Mouse (Mus musculus) cerebellum, adult 2 months (tissue): Measurements from ENCODE around the gene Ext2. TPM values are rescaled to one million over a fixed set of nuclear protein-coding genes. Genes with fewer than 3 reads are reported as not detected.

Source experiments
- DNase-seq, 2 experiments: peaks; one replicate each; pipeline ENCODE4 v3.0.0; 2021
- H3K27ac ChIP-seq: fragments of 200-500 bp; 2 replicates; pipeline ENCODE4 v1.5.1; 2012; ENCODE audit warnings: low read length, control low read depth, inconsistent platforms; ENCODE audit not compliant: insufficient read depth
- H3K27me3 ChIP-seq: fragments of 200-500 bp; 2 replicates; pipeline ENCODE4 v1.6.1; 2012; ENCODE audit warnings: inconsistent platforms, mild to moderate bottlenecking, low read length, moderate library complexity; ENCODE audit not compliant: control insufficient read depth, insufficient read depth
- H3K4me1 ChIP-seq: fragments of 200-500 bp; 2 replicates; pipeline ENCODE4 v1.6.1; 2011; ENCODE audit warnings: low read length; ENCODE audit not compliant: control insufficient read depth, insufficient read depth
- H3K4me3 ChIP-seq: fragments of 200-500 bp; replicated peaks from 2 replicates; pipeline ENCODE3; 2011; ENCODE audit warnings: mild to moderate bottlenecking, low read depth, low read length, control low read depth; ENCODE audit not compliant: insufficient read depth
- CTCF ChIP-seq: fragments of 200-500 bp; IDR thresholded peaks from 2 replicates; pipeline ENCODE4 v1.5.1; 2011; ENCODE audit warnings: low read depth, mild to moderate bottlenecking, control low read depth, low read length, moderate library complexity, borderline replicate concordance; ENCODE audit not compliant: insufficient read depth
- POLR2A ChIP-seq: fragments of 200-500 bp; IDR thresholded peaks from 2 replicates; pipeline ENCODE4 v1.6.1; 2011; ENCODE audit warnings: low read length, control low read depth, borderline replicate concordance; ENCODE audit not compliant: insufficient read depth
- WGBS: fragments of 180-500 bp; shearing (Covaris S2); methylation state at CpG from one replicate; pipeline ENCODE4 v1.1.7; 2018; 5-methylcytosine and 5-hydroxymethylcytosine counted together
- polyA plus RNA-seq: library from polyadenylated mRNA; depleted of rRNA; stranded (reverse); fragments of >200 nt; gene quantifications from 2 replicates; pipeline ENCODE4 v1.2.3, GENCODE M21; 2012; rRNA removed

Gene Ext2
- polyA plus RNA-seq, 1 experiment, result 40.1 TPM

- Histone ChIP-seq H3K4me1 (no peaks in the 10 kb centered on the region; the same call in 1 of the 2 replicates), H3K27me3 (no peaks in the 10 kb centered on the region), H3K4me3 (no peak overlapping the region), H3K27ac (no peak overlapping the region)
- no peak for DNase-seq
- TF ChIP-seq POLR2A (no peak), CTCF (no peak)
- WGBS, result 82% methylated on average over 27 of the region's 27 CpGs
Observed at GRCm38 (mm10) chr2:93615845-93616689, 206.3 kb downstream of the Ext2 start.

- no peak for DNase-seq
- no peaks in the 10 kb centered on the region; the same call in 1 of the 2 replicates for H3K4me1 ChIP-seq
- H3K27ac ChIP-seq, result no peak overlapping the region
- no peak overlapping the region for H3K4me3 ChIP-seq
- TF ChIP-seq CTCF (no peak), POLR2A (no peak)
- WGBS, result 86% methylated on average over 7 of the region's 7 CpGs
- H3K27me3 ChIP-seq, result no peaks in the 10 kb centered on the region
Observed at GRCm38 (mm10) chr2:93613020-93613419, 209.3 kb downstream of the Ext2 start.

Other genes with a start within 250 kb of the Ext2 start
- gene Alx4, start 180.2 kb downstream of the Ext2 start, polyA plus RNA-seq, result 0.46 and 0.79 TPM in 2 replicates
- gene Accs, start 27.4 kb upstream of the Ext2 start, polyA plus RNA-seq, result 10.6 and 12.8 TPM in 2 replicates
- 0.72 and 1.1 TPM in 2 replicates for gene Accsl, start 46.6 kb upstream of the Ext2 start, polyA plus RNA-seq
- gene Gm13889, start 134.6 kb upstream of the Ext2 start, polyA plus RNA-seq, result 47.8 and 49.0 TPM in 2 replicates
- 0.26 and 0.57 TPM in 2 replicates for gene Gm27027, start 173.8 kb upstream of the Ext2 start, polyA plus RNA-seq
- gene Alkbh3, start 188.2 kb upstream of the Ext2 start, polyA plus RNA-seq, result 52.7 and 54.5 TPM in 2 replicates